ENCODE assay signal across 10 mouse cellular contexts in genomic region chr6:97478981-97479860, GRCm38 (mm10).
DNase-seq lines count a peak whose midpoint lies in the region; ATAC-seq and TF ChIP-seq lines count a peak whose summit lies in the region.
"Had no signal": no experiment of that assay in that cellular context is flagged by ENCODE, and none has a peak within 500 bp of the region (broad histone marks: within the 10 kb centered on the region; RNA-seq: fewer than 3 reads in every experiment).

No protein-coding gene starts in this region.

- TF ChIP-seq CTCF in layer of hippocampus, adult 2 months (conservative IDR thresholded peaks at IDR 0.05): no peak
- TF ChIP-seq CTCF in bone marrow macrophage, adult 2 months (IDR thresholded peaks at IDR 0.05; ENCODE audit: low read depth, low read length): no peak

- no peak for DNase-seq in layer of hippocampus, adult 2 months (ENCODE audit: low spot score in 2 of 2)
- DNase-seq in layer of hippocampus, postnatal 10 days (ENCODE audit: low spot score in 2 of 2): no peak
- DNase-seq in kidney, postnatal 10 days: peak; percentile 69
- no peak for DNase-seq in urinary bladder, postnatal 4 days (ENCODE audit: low spot score in 2 of 2)
- DNase-seq in urinary bladder, adult 2 months (ENCODE audit: low spot score): no peak

- peak; percentile 52; the same call in 1 of the 2 replicates for ATAC-seq in common myeloid progenitor, adult 5-6 weeks (replicated peaks; ENCODE audit: low read depth, poor library complexity, severe bottlenecking)

- peaks cover 51% of the 10 kb centered on the region for H3K4me1 ChIP-seq in bone marrow macrophage, adult 2 months (ENCODE audit: control insufficient read depth, insufficient read depth, low read length)
- H3K4me1 ChIP-seq: heart, embryonic 13.5 days had no signal

- peak overlapping the region; percentile 24 for H3K27ac ChIP-seq in layer of hippocampus, adult 2 months
- H3K27ac ChIP-seq in bone marrow macrophage, adult 2 months (ENCODE audit: insufficient read depth, low read depth, low read length): peak overlapping the region; percentile 80
- H3K27ac ChIP-seq: heart, embryonic 13.5 days; limb, embryonic 15.5 days; neural tube, embryonic 12.5 days had no signal

- H3K4me3 ChIP-seq in layer of hippocampus, adult 2 months: no peak overlapping the region
- H3K4me3 ChIP-seq in bone marrow macrophage, adult 2 months (ENCODE audit: insufficient read depth, low read length): no peak overlapping the region; the same call in 1 of the 2 replicates
- H3K4me3 ChIP-seq: heart, embryonic 13.5 days; limb, embryonic 15.5 days; neural tube, embryonic 12.5 days had no signal

- TF ChIP-seq POLR2A in bone marrow macrophage, adult 2 months (IDR thresholded peaks at IDR 0.05; ENCODE audit: borderline replicate concordance, low read depth, low read length): no peak
